26 mouse cellular contexts compared by ENCODE assay signal in genomic region chr9:115032786-115033185, GRCm38 (mm10). TPM values are rescaled to one million over a fixed set of nuclear protein-coding genes. Genes with fewer than 3 reads are reported as not detected.
"Had no signal": no experiment of that assay in that cellular context is flagged by ENCODE, and none has a peak within 500 bp of the region (broad histone marks: within the 10 kb centered on the region; RNA-seq: fewer than 3 reads in every experiment).

No protein-coding gene starts in this region.

- H3K4me3 ChIP-seq: limb, embryonic 10.5 days; limb, embryonic 13.5 days; liver, embryonic 12.5 days; liver, embryonic 15.5 days; lung, embryonic 15.5 days; megakaryocyte, embryonic 14.5 days; midbrain, embryonic 10.5 days; midbrain, embryonic 13.5 days; myocyte; neural tube, embryonic 13.5 days; stomach, embryonic 15.5 days had no signal

- H3K4me1 ChIP-seq: liver, embryonic 12.5 days; liver, embryonic 15.5 days; lung, embryonic 15.5 days; megakaryocyte, embryonic 14.5 days; stomach, embryonic 15.5 days had no signal

- DNase-seq: kidney, adult 2 months; kidney, postnatal 36 days; liver; lung, adult 18-20 months; lung, postnatal 10 days; lung, postnatal 36 days; retina, postnatal 1 day; right cerebral cortex, postnatal 25 days; spleen, adult 18-20 months; thymus, postnatal 25 days had no signal

- H3K36me3 ChIP-seq: limb, embryonic 10.5 days; limb, embryonic 13.5 days; liver, embryonic 12.5 days; liver, embryonic 15.5 days; lung, embryonic 15.5 days; midbrain, embryonic 10.5 days; midbrain, embryonic 13.5 days; neural tube, embryonic 13.5 days; stomach, embryonic 15.5 days had no signal

- ATAC-seq: intestine, postnatal 0 days; liver, embryonic 12.5 days; midbrain, embryonic 13.5 days; midbrain, embryonic 16.5 days had no signal

- H3K27me3 ChIP-seq: limb, embryonic 13.5 days; liver, embryonic 12.5 days; liver, embryonic 15.5 days; lung, embryonic 15.5 days; neural tube, embryonic 13.5 days; stomach, embryonic 15.5 days had no signal

- H3K4me2 ChIP-seq: limb, embryonic 13.5 days; liver, embryonic 12.5 days; liver, embryonic 15.5 days; lung, embryonic 15.5 days; midbrain, embryonic 13.5 days; neural tube, embryonic 13.5 days; stomach, embryonic 15.5 days had no signal

- H3K27ac ChIP-seq: kidney, postnatal 0 days; limb, embryonic 10.5 days; limb, embryonic 13.5 days; liver, embryonic 12.5 days; liver, embryonic 15.5 days; lung, embryonic 15.5 days; midbrain, embryonic 10.5 days; midbrain, embryonic 13.5 days; neural tube, embryonic 13.5 days; stomach, embryonic 15.5 days had no signal

- H3K9me3 ChIP-seq: limb, embryonic 10.5 days; limb, embryonic 13.5 days; liver, embryonic 12.5 days; liver, embryonic 15.5 days; lung, embryonic 15.5 days; midbrain, embryonic 10.5 days; midbrain, embryonic 13.5 days; neural tube, embryonic 13.5 days; stomach, embryonic 15.5 days had no signal

- H3K9ac ChIP-seq: limb, embryonic 13.5 days; liver, embryonic 12.5 days; liver, embryonic 15.5 days; lung, embryonic 15.5 days; midbrain, embryonic 13.5 days; neural tube, embryonic 13.5 days; stomach, embryonic 15.5 days had no signal

RNA-seq across cellular contexts. Expression of gene Osbpl10, which starts 54.4 kb away (rescaled TPM):
- total RNA-seq: monocyte, adult 5-6 weeks; neutrophil, adult 5-6 weeks had no signal
